Mouse (Mus musculus) T-cell, adult 2 months (primary cell): Measurements from ENCODE around the gene Olfr1351.
"Not testable (repeated sequence)": the region's sequence is repeated elsewhere in the genome, so short reads cannot be mapped to it uniquely, and the experiment has no call there.

Experiments used
- DNase-seq: peaks from one replicate; pipeline ENCODE4 v3.0.0; 2022; ENCODE audit warnings: low spot score

The Olfr1351 gene

GRCm38 (mm10) chr10:79012172-79012571 is at the start of gene Olfr1351:
TSS of gene Olfr1351 (plus strand) at chr10:79012472.
- DNase-seq, result no peak

- not testable (repeated sequence) for DNase-seq
Observed at GRCm38 (mm10) chr10:78963009-78963408, 49.3 kb upstream of the Olfr1351 start, which contains the start of gene Olfr1353. TSS of gene Olfr1353 (plus strand) at chr10:78963309.

GRCm38 (mm10) chr10:78980750-78981149 is 31.5 kb upstream of the Olfr1351 start, which contains the start of gene Olfr1352:
TSS of gene Olfr1352 (plus strand) at chr10:78981050.
- no peak for DNase-seq

- DNase-seq, result no peak
Observed at GRCm38 (mm10) chr10:79028441-79028840, 16.2 kb downstream of the Olfr1351 start, which contains the start of gene Olfr57. TSS of gene Olfr57 (plus strand) at chr10:79028741.

- DNase-seq, result not testable (repeated sequence)
Observed at GRCm38 (mm10) chr10:79042457-79042856, 30.2 kb downstream of the Olfr1351 start.

GRCm38 (mm10) chr10:79057370-79057769 is 45.1 kb downstream of the Olfr1351 start:
- DNase-seq, result not testable (repeated sequence)
